Mouse (Mus musculus) E14TG2a.4 (cell line): ENCODE measurements around the gene Lrp11.

ENCODE experiments used
- CTCF ChIP-seq: conservative IDR thresholded peaks from 2 replicates; pipeline ENCODE4 v1.5.1; 2014; ENCODE audit warnings: low read length
- NANOG ChIP-seq: IDR thresholded peaks from 2 replicates; pipeline ENCODE4 v1.6.1; 2014; ENCODE audit warnings: borderline replicate concordance, low read length, mixed read lengths
- POU5F1 ChIP-seq: IDR thresholded peaks from 2 replicates; pipeline ENCODE4 v1.6.1; 2014; ENCODE audit warnings: low read length, borderline replicate concordance

DNA sequence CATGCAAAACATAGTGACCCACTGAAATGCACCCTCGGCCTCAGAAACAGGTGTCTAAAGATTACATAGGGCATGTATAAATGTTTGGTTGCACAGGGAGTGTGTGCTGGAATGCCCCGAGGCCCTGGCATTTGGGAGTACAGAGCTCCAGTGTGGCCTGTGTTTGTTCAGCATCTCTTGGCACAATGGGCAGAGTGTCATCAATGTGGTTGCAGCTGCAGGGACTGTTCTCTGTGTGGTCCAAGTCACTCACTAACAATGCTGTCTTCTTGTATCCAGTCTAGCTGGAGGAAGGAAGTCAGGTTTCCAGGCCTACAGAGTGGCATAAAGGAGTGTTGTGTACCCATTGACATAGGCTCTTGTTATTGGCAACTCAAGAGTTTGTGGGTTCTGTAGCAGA is 15.6 kb downstream of the Lrp11 start:
- no peak for TF ChIP-seq CTCF
- TF ChIP-seq POU5F1 = no peak
- no peak for TF ChIP-seq NANOG
